Mouse (Mus musculus) thymus, adult 2 months (tissue): ENCODE data around the gene Aanat.

Experiments used
- CTCF ChIP-seq: fragments of 200-500 bp; IDR thresholded peaks from 2 replicates; pipeline ENCODE4 v1.5.1; 2012; ENCODE audit warnings: mild to moderate bottlenecking, control low read depth, low read length, moderate library complexity, borderline replicate concordance; ENCODE audit not compliant: control insufficient read depth, poor library complexity, insufficient read depth; ENCODE audit errors: extremely low read depth
- POLR2A ChIP-seq: fragments of 200-500 bp; IDR thresholded peaks from 2 replicates; pipeline ENCODE4 v1.6.1; 2012; ENCODE audit warnings: mild to moderate bottlenecking, low read length, control low read depth, moderate library complexity; ENCODE audit not compliant: control insufficient read depth, poor library complexity, insufficient read depth; ENCODE audit errors: extremely low read depth

GRCm38 (mm10) chr11:116579280-116579679 is 7.0 kb upstream of the Aanat start:
- no peak for TF ChIP-seq POLR2A
- no peak for TF ChIP-seq CTCF
